Mouse (Mus musculus): ENCODE data around the gene Zfp958. TPM values are rescaled to one million over a fixed set of nuclear protein-coding genes. Genes with fewer than 3 reads are reported as not detected.

Zfp958 gene
- polyA plus RNA-seq, 1 experiment from 2014 or later, result 14.4 TPM

- Histone ChIP-seq H3K9ac (no peak overlapping the region), H3K36me3 (no peaks in the 10 kb centered on the region), H3K9me3 (replicated peaks) (peaks cover 5% of the 10 kb centered on the region; the same call in 1 of the 2 replicates), H3K4me2 (replicated peaks) (no peak overlapping the region), H3K27me3 (no peaks in the 10 kb centered on the region), H3K4me1 (peaks cover 5% of the 10 kb centered on the region), H3K27ac (no peak overlapping the region), H3K4me3 (no peak overlapping the region)
- no peak for ATAC-seq (ENCODE audit: low FRiP score)
- 87% methylated on average over 17 of the region's 17 CpGs for WGBS
These were observed 62.4 kb downstream of the Zfp958 start for GRCm38 (mm10) chr8:4675191-4676003.

DNA sequence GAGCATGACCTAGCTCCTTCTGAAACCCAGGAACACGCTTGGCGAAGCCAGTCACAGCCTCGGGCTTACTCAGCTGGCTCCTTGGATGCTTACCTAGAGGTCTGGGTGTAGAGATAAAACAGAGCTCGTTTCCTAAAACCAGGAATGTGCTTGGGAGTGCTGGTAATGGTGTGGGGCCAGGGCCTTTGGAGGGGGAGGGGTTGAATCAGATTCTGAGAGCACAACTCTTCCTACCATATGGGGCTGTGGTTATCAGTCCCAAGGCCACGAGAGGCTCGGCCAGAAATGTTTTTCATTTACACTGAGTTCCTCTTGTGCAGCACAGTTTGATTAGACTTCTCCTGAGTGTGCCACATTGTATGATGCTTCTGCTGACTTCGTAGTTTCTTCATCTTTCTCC lies 63.6 kb downstream of the Zfp958 start:
- Histone ChIP-seq H3K9me3 (replicated peaks) (peaks cover 5% of the 10 kb centered on the region; the same call in 1 of the 2 replicates), H3K4me2 (replicated peaks) (peak overlapping the region; percentile 56), H3K36me3 (no peaks in the 10 kb centered on the region), H3K4me1 (peaks cover 5% of the 10 kb centered on the region), H3K27ac (peak overlapping the region; percentile 98; the same call in 1 of the 2 replicates), H3K27me3 (no peaks in the 10 kb centered on the region), H3K9ac (peak overlapping the region; percentile 32; the same call in 1 of the 2 replicates), H3K4me3 (peak overlapping the region; percentile 67)
- no peak for ATAC-seq (ENCODE audit: low FRiP score)
- 92% methylated on average over 7 of the region's 7 CpGs for WGBS

GRCm38 (mm10) chr8:4677265-4678217 lies 64.6 kb downstream of the Zfp958 start:
- WGBS, result under 1% methylated on average over 72 of the region's 72 CpGs
- H3K4me1 ChIP-seq, result peaks cover 5% of the 10 kb centered on the region
- peak overlapping the region; percentile 71 for H3K9ac ChIP-seq
- ATAC-seq (ENCODE audit: low FRiP score), result peak; percentile 96
- peak overlapping the region; percentile 67 for H3K4me3 ChIP-seq
- no peaks in the 10 kb centered on the region for H3K27me3 ChIP-seq
- H3K9me3 ChIP-seq (replicated peaks), result peaks cover 5% of the 10 kb centered on the region; the same call in 1 of the 2 replicates
- peak overlapping the region; percentile 98 for H3K27ac ChIP-seq
- H3K36me3 ChIP-seq, result no peaks in the 10 kb centered on the region
- peak overlapping the region; percentile 56 for H3K4me2 ChIP-seq (replicated peaks)

DNA sequence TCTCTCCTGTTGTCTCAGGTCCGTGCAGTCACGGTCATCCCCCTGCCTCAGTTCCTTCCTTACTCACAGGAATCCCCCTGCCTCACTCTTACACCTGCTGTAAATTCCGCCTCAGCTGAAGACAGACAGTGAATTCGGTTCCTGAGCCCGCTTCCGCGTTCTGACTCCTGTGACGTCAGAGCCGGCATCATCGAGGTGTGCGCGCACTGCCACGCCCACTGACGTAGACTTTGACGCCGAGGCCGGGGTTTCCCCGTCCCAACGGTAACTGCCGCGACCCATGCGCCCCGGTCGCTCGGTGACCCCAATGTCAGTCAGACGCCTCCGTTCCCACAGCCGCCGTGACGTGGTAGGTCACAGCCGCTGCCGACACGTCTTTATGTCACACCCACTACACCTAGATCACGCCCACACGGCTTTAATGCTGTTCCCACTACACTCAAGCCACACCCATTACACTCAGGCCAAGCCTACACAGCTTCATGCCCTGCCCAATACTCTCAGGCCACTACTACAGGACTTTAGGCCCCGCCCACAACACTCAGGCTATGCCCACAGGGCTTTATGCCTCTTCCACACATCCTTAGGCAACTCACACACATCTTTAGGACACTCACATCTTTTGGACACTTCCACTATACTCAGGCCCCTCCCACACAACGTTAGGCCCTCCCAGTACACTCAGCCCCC lies 65.4 kb downstream of the Zfp958 start:
- Histone ChIP-seq H3K4me2 (replicated peaks) (peak overlapping the region; percentile 56), H3K27me3 (no peaks in the 10 kb centered on the region), H3K4me1 (peaks cover 5% of the 10 kb centered on the region), H3K4me3 (peak overlapping the region; percentile 67), H3K27ac (peak overlapping the region; percentile 98), H3K36me3 (no peaks in the 10 kb centered on the region), H3K9me3 (replicated peaks) (peaks cover 5% of the 10 kb centered on the region; the same call in 1 of the 2 replicates), H3K9ac (peak overlapping the region; percentile 68)
- under 1% methylated on average over 37 of the region's 37 CpGs for WGBS
- ATAC-seq (ENCODE audit: low FRiP score), result peak; percentile 69

- Histone ChIP-seq H3K4me3 (peak overlapping the region; percentile 67), H3K9ac (peak overlapping the region; percentile 68; the same call in 1 of the 2 replicates), H3K27me3 (no peaks in the 10 kb centered on the region), H3K4me2 (replicated peaks) (peak overlapping the region; percentile 56), H3K4me1 (peaks cover 5% of the 10 kb centered on the region), H3K27ac (peak overlapping the region; percentile 98; the same call in 1 of the 2 replicates), H3K9me3 (replicated peaks) (peaks cover 5% of the 10 kb centered on the region; the same call in 1 of the 2 replicates), H3K36me3 (no peaks in the 10 kb centered on the region)
- ATAC-seq (ENCODE audit: low FRiP score), result peak; percentile 1; the same call in 1 of the 2 replicates
- 79% methylated on average over 8 of the region's 8 CpGs for WGBS
These were observed 66.1 kb downstream of the Zfp958 start for GRCm38 (mm10) chr8:4678908-4679545.

- peaks cover 5% of the 10 kb centered on the region for H3K4me1 ChIP-seq
- H3K27ac ChIP-seq, result no peak overlapping the region
- no peak overlapping the region for H3K9ac ChIP-seq
- no peaks in the 10 kb centered on the region for H3K27me3 ChIP-seq
- H3K9me3 ChIP-seq (replicated peaks), result peaks cover 5% of the 10 kb centered on the region; the same call in 1 of the 2 replicates
- H3K36me3 ChIP-seq, result no peaks in the 10 kb centered on the region
- H3K4me2 ChIP-seq (replicated peaks), result no peak overlapping the region
- ATAC-seq (ENCODE audit: low FRiP score), result no peak
- H3K4me3 ChIP-seq, result no peak overlapping the region
- 94% methylated on average over 3 of the region's 3 CpGs for WGBS
These were observed 66.8 kb downstream of the Zfp958 start for GRCm38 (mm10) chr8:4679796-4680195.

Other genes with a start within 250 kb of the Zfp958 start
- 24.9 and 26.1 TPM in 2 replicates for gene Cers4, start 120.1 kb upstream of the Zfp958 start, polyA plus RNA-seq (2016; fragmentation: Nextera tagmentation; extraction: Ambion mirVana)
- 44.1 and 45.7 TPM in 2 replicates for gene Shcbp1, start 166.4 kb downstream of the Zfp958 start, polyA plus RNA-seq (2016; fragmentation: Nextera tagmentation; extraction: Ambion mirVana)

Data from hindbrain, embryonic 12.5 days (tissue).